Mouse (Mus musculus): ENCODE measurements at regions not wholly inside any gene's neighbourhood (a gene's known extent, or its start where the extent isn't known, plus 50 kb on each side); places are given as distances from the start of the nearest gene placed in this dataset.

GRCm38 (mm10) chr14:87864388-87865215 lies 448.2 kb downstream of the Tdrd3 start:
- TF ChIP-seq EP300 (IDR thresholded peaks at IDR 0.05; ENCODE audit: insufficient read depth, low read depth, low read length): no peak
- no peak for TF ChIP-seq CTCF (IDR thresholded peaks at IDR 0.05)
